Mouse (Mus musculus) heart, embryonic 12.5 days (tissue): ENCODE measurements around the gene Tmem242. TPM values are rescaled to one million over a fixed set of nuclear protein-coding genes. Genes with fewer than 3 reads are reported as not detected.

Experiments used
- ATAC-seq: fragments of 200-750 bp; cut with Nextera tagmentation; 2 replicates; pipeline ENCODE4 v1.8.0; 2017; ENCODE audit warnings: moderate TSS enrichment, moderate library complexity; ENCODE audit not compliant: insufficient number of reproducible peaks, low FRiP score
- H3K27ac ChIP-seq: fragments of 300-500 bp; sonication (generic); 2 replicates; pipeline ENCODE4 v1.5.1; 2016; ENCODE audit warnings: mild to moderate bottlenecking, moderate library complexity; ENCODE audit not compliant: poor library complexity, severe bottlenecking
- H3K27me3 ChIP-seq: fragments of 300-500 bp; sonication (generic); replicated peaks from 2 replicates; pipeline ENCODE4 v1.6.1; 2016; ENCODE audit warnings: mild to moderate bottlenecking, moderate library complexity
- H3K36me3 ChIP-seq: fragments of 300-500 bp; sonication (generic); 2 replicates; pipeline ENCODE4 v1.6.1; 2016; ENCODE audit warnings: mild to moderate bottlenecking, moderate library complexity
- H3K4me1 ChIP-seq: fragments of 300-500 bp; sonication (generic); replicated peaks from 2 replicates; pipeline ENCODE4 v1.6.1; 2016; ENCODE audit warnings: mild to moderate bottlenecking
- H3K4me2 ChIP-seq: fragments of 300-500 bp; sonication (generic); 2 replicates; pipeline ENCODE4 v1.6.1; 2016; ENCODE audit warnings: mild to moderate bottlenecking, moderate library complexity
- H3K4me3 ChIP-seq: fragments of 300-500 bp; sonication (generic); 2 replicates; pipeline ENCODE4 v1.5.1; 2016; ENCODE audit warnings: mild to moderate bottlenecking
- H3K9ac ChIP-seq: fragments of 300-500 bp; sonication (generic); 2 replicates; pipeline ENCODE4 v1.6.1; 2016; ENCODE audit warnings: mild to moderate bottlenecking, moderate library complexity
- H3K9me3 ChIP-seq: fragments of 300-500 bp; sonication (generic); replicated peaks from 2 replicates; pipeline ENCODE4 v1.6.1; 2016; ENCODE audit warnings: mild to moderate bottlenecking, moderate library complexity
- WGBS: fragments of 180-500 bp; shearing (Covaris S2); methylation state at CpG from one replicate; pipeline ENCODE4 v1.1.7; 2016; 5-methylcytosine and 5-hydroxymethylcytosine counted together
- polyA plus RNA-seq: library from polyadenylated mRNA; unstranded; fragments of >200 nt; fragmentation: Nextera tagmentation; extraction: Ambion mirVana; gene quantifications from 2 replicates; pipeline ENCODE4 v1.2.1, GENCODE M21; 2016

The Tmem242 gene
- polyA plus RNA-seq: 108 and 111 TPM in 2 replicates

DNA sequence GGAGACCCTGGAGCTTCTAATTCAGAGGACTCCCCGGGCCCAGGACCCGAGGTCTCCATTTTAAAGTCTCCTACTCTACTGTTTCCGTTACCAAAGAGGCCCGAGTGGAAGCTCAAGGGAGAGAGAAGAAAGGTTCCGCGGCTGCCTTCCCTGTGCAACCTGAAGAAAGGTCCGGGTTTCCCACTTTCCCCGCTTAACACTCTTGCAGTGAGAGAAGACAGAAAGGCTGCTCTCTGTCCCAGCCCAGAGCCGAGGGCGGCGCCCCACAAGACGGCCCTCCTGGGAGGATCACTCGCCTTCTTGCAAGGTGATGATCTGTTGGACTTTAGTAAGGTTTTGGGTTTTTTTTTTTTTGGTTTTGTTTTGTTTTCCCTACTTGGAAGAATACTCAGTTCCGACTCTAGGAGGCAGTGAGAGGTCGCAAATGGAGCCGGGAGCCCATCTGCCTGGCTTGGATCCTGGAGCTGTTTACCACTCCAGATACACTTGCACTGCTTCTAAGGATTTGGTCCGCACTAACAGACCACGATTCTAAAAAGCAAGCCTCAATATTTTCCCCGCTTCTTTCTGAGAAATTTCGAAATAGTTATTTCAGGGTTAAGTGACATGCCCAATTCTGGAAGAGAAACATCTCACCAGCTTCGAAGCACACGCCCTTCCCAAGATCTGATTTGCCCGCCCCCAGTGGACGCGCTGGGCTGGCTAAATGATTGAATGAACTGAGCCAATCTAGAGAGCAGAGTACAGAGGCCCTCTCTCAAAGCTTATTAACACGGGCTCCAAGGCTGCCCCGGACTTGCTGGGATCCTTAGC lies at the start of gene Tmem242:
TSS of gene Tmem242 (minus strand) at position 101 of the 813 bp plus-strand sequence.
- H3K27me3 ChIP-seq: peaks cover 12% of the 10 kb centered on the region; the same call in 1 of the 2 replicates
- WGBS: under 1% methylated on average over 27 of the region's 27 CpGs
- H3K4me2 ChIP-seq: peak within 1 kb of the TSS; percentile 95
- H3K9me3 ChIP-seq: no peaks in the 10 kb centered on the region
- H3K9ac ChIP-seq: peak within 1 kb of the TSS; percentile 89
- H3K36me3 ChIP-seq: no peaks in the 10 kb centered on the region
- peak within 1 kb of the TSS; percentile 83 for H3K4me3 ChIP-seq
- peaks cover 18% of the 10 kb centered on the region for H3K4me1 ChIP-seq
- ATAC-seq: peak; percentile 87
- peak within 1 kb of the TSS; percentile 57; the same call in 1 of the 2 replicates for H3K27ac ChIP-seq

DNA sequence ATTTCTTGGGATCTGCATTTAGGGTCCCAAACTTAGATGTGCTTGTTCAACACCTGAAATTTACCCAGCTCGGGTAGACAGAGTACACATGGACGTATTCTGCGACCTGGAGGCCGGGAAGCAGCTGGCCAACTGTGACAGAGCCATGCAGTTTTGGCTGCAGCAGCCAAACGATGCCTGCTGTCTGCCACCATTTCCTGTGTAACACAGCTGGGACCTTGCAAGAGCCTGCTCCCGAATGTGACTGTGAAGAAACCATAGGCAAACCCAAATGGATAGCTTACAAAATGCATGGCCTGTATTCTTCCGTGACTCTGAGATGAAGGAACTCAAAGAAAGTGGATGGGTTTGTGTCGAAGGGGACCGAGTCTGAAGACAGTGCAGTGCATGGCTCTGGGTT lies 48.1 kb upstream of the Tmem242 start:
- H3K36me3 ChIP-seq: no peaks in the 10 kb centered on the region
- peaks cover 3% of the 10 kb centered on the region; the same call in 1 of the 2 replicates for H3K4me1 ChIP-seq
- no peaks in the 10 kb centered on the region for H3K9me3 ChIP-seq
- ATAC-seq: no peak
- H3K4me2 ChIP-seq: no peak overlapping the region
- no peak overlapping the region for H3K27ac ChIP-seq
- peaks cover 9% of the 10 kb centered on the region for H3K27me3 ChIP-seq
- no peak overlapping the region for H3K4me3 ChIP-seq
- no peak overlapping the region for H3K9ac ChIP-seq
- 62% methylated on average over 9 of the region's 9 CpGs for WGBS

- Histone ChIP-seq H3K4me1 (no peaks in the 10 kb centered on the region), H3K36me3 (no peaks in the 10 kb centered on the region), H3K4me2 (no peak overlapping the region), H3K27ac (no peak overlapping the region), H3K4me3 (no peak overlapping the region), H3K9me3 (no peaks in the 10 kb centered on the region), H3K9ac (no peak overlapping the region), H3K27me3 (peaks cover 17% of the 10 kb centered on the region; the same call in 1 of the 2 replicates)
- 87% methylated on average over 1 of the region's 1 CpGs for WGBS
- peak; percentile 85 for ATAC-seq
Observed at GRCm38 (mm10) chr17:5484663-5485062, 44.6 kb upstream of the Tmem242 start.

- WGBS: 64% methylated on average over 4 of the region's 4 CpGs
- no peak overlapping the region for H3K4me3 ChIP-seq
- no peak overlapping the region for H3K4me2 ChIP-seq
- ATAC-seq: no peak
- H3K36me3 ChIP-seq: no peaks in the 10 kb centered on the region
- H3K9me3 ChIP-seq: no peaks in the 10 kb centered on the region
- H3K27ac ChIP-seq: no peak overlapping the region
- H3K4me1 ChIP-seq: no peaks in the 10 kb centered on the region
- H3K9ac ChIP-seq: no peak overlapping the region
- 0 out of 2 replicates have a peak, but pooled peaks cover 17% of the 10 kb centered on the region for H3K27me3 ChIP-seq
Observed at GRCm38 (mm10) chr17:5483456-5483855, 43.4 kb upstream of the Tmem242 start.

DNA sequence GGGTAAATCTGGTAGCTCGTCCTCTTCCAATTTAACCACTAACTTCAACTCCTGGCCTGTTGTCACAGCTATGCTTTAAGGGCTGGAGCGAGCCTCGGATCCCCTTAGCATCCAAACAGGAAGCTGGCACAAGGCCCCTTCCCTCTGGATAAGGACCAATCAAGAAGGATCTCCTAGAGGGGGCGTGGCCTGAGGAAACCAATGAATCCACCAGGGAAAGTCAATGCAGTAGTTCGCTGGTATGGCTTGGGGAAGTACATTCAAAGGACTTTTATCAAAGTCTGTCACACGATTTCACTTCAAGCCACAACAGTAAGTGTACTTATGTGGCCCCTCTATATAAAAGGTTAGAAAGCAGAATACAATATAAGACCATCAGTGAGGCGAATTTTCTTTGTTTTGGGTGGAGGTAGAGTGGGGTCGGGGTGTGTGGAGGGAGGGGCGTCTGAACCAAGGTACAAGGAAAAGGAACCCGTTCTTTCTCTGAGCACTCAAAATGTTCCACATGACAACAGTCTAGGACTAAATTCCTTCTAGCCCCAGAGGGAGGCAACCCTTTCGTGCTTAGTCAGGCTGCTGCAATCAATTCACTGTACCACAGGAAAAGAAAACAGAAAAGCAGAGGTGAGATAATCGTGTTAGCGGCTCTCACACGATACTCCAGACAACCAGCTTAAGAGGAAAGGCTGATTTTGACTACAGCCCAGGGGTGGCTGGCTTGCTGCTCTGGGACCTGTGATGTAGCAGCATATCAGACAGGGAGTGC lies 36.1 kb upstream of the Tmem242 start:
- no peak overlapping the region for H3K4me3 ChIP-seq
- no peaks in the 10 kb centered on the region for H3K9me3 ChIP-seq
- no peaks in the 10 kb centered on the region for H3K36me3 ChIP-seq
- WGBS: 37% methylated on average over 14 of the region's 14 CpGs
- peaks cover 4% of the 10 kb centered on the region; the same call in 1 of the 2 replicates for H3K4me1 ChIP-seq
- H3K4me2 ChIP-seq: peak overlapping the region; percentile 37
- no peak for ATAC-seq
- H3K9ac ChIP-seq: no peak overlapping the region
- H3K27ac ChIP-seq: no peak overlapping the region
- H3K27me3 ChIP-seq: 0 out of 2 replicates have a peak, but pooled peaks cover 11% of the 10 kb centered on the region

DNA sequence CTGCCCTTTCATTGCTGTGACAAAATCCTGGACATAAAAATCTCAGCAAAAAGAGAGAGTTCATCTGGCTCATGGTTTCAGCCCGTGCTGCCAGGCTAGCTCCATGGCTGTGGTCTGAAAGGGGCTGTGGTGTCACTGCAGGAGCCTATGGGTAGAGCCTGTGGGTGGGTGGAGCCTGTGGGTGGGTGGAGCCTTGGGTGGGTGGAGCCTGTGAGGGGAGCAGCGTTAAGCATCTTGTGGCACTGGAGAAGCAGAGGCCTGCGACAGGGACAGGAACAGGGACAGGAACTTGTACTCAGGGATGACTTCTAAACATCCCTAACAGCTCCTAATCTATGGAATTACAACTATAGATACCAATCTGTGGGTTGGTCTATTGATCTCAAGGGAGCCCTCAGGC lies 32.2 kb upstream of the Tmem242 start:
- peaks cover 4% of the 10 kb centered on the region; the same call in 1 of the 2 replicates for H3K4me1 ChIP-seq
- H3K27me3 ChIP-seq: 0 out of 2 replicates have a peak, but pooled peaks cover 13% of the 10 kb centered on the region
- no peak for ATAC-seq
- 37% methylated on average over 3 of the region's 3 CpGs for WGBS
- H3K4me2 ChIP-seq: no peak overlapping the region
- H3K9me3 ChIP-seq: no peaks in the 10 kb centered on the region
- H3K9ac ChIP-seq: no peak overlapping the region
- H3K4me3 ChIP-seq: no peak overlapping the region
- H3K36me3 ChIP-seq: no peaks in the 10 kb centered on the region
- no peak overlapping the region for H3K27ac ChIP-seq

GRCm38 (mm10) chr17:5467177-5467576 lies 27.1 kb upstream of the Tmem242 start:
- no peak overlapping the region for H3K9ac ChIP-seq
- H3K4me3 ChIP-seq: no peak overlapping the region
- H3K36me3 ChIP-seq: no peaks in the 10 kb centered on the region
- no peaks in the 10 kb centered on the region for H3K4me1 ChIP-seq
- H3K9me3 ChIP-seq: no peaks in the 10 kb centered on the region
- no peak overlapping the region for H3K4me2 ChIP-seq
- WGBS: 45% methylated on average over 4 of the region's 4 CpGs
- 0 out of 2 replicates have a peak, but pooled peaks cover 7% of the 10 kb centered on the region for H3K27me3 ChIP-seq
- no peak overlapping the region for H3K27ac ChIP-seq
- no peak for ATAC-seq

- Histone ChIP-seq H3K9ac (no peak overlapping the region), H3K27ac (no peak overlapping the region), H3K36me3 (no peaks in the 10 kb centered on the region), H3K9me3 (no peaks in the 10 kb centered on the region), H3K27me3 (0 out of 2 replicates have a peak, but pooled peaks cover 7% of the 10 kb centered on the region), H3K4me2 (no peak overlapping the region), H3K4me3 (no peak overlapping the region), H3K4me1 (no peaks in the 10 kb centered on the region)
- WGBS: 78% methylated on average over 8 of the region's 8 CpGs
- no peak for ATAC-seq
Observed at GRCm38 (mm10) chr17:5466736-5467135, 26.7 kb upstream of the Tmem242 start.

DNA sequence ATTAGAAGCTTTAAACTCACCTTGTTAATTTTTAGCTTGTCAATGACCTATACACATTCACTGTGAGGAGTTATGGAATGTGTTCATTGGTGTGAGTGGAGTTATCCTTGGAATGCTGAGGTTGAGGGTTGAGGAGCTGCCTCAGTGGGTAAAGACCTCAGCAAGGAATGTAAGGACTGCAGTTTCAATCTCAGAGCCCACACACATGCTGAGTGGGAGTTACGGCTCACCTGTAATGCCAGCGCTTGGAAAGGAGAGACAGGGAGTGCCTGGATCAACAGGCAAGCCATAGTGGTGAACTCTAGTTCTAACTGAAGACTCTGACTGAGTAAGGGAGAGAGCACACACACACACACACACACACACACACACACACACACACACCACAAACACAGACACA lies 23.9 kb upstream of the Tmem242 start:
- H3K27ac ChIP-seq: no peak overlapping the region
- no peaks in the 10 kb centered on the region for H3K4me1 ChIP-seq
- no peak for ATAC-seq
- no peaks in the 10 kb centered on the region for H3K9me3 ChIP-seq
- 80% methylated on average over 2 of the region's 2 CpGs for WGBS
- no peak overlapping the region for H3K4me3 ChIP-seq
- H3K27me3 ChIP-seq: peaks cover 4% of the 10 kb centered on the region; the same call in 1 of the 2 replicates
- no peak overlapping the region for H3K9ac ChIP-seq
- no peak overlapping the region for H3K4me2 ChIP-seq
- H3K36me3 ChIP-seq: no peaks in the 10 kb centered on the region

DNA sequence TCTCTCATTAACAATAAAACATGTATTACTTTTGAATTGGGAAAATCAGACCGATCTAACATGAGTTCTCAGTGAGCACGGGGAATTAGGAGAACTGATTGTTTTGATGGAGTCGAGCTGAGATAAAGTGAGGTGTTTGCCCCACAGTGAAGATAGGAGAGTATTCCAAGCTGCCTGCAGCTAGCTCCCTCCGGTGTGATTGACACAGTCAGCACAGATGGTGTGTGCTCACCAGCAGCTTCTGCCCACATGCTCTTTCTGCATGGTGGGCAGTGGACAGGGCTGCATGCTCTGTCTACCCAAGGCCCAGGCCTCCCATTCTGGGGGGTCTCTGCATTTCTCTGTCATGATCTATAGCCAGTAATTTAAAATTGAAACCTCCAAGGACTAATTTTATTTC lies 13.6 kb upstream of the Tmem242 start:
- no peak for ATAC-seq
- no peak overlapping the region for H3K4me3 ChIP-seq
- no peaks in the 10 kb centered on the region for H3K9me3 ChIP-seq
- no peak overlapping the region for H3K27ac ChIP-seq
- no peak overlapping the region for H3K4me2 ChIP-seq
- WGBS: 49% methylated on average over 4 of the region's 4 CpGs
- H3K27me3 ChIP-seq: peaks cover 12% of the 10 kb centered on the region; the same call in 1 of the 2 replicates
- H3K9ac ChIP-seq: no peak overlapping the region
- no peaks in the 10 kb centered on the region for H3K36me3 ChIP-seq
- peaks cover 3% of the 10 kb centered on the region for H3K4me1 ChIP-seq

DNA sequence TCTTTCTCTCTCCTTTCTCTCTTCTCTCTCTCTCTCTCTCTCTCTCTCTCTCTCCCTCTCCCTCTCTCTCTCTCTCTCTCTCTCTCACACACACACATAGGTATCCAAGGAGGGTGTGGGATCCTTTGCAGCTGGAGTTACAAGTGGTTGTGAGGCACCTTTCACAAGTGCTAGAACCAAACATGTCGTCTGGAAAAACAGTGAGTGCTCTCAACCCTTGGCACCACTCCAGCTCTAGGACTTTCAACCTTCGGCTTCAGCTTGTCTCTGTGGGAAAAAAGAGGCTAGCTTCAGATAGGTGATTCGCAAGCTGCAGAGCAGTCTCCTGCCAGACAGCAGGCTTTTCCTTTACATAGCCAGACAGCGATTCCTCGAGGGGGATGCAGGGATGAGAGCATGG lies 3.7 kb upstream of the Tmem242 start:
- H3K36me3 ChIP-seq: no peaks in the 10 kb centered on the region
- peaks cover 18% of the 10 kb centered on the region for H3K27me3 ChIP-seq
- H3K4me2 ChIP-seq: no peak overlapping the region
- no peak overlapping the region for H3K4me3 ChIP-seq
- no peak overlapping the region for H3K27ac ChIP-seq
- no peaks in the 10 kb centered on the region for H3K9me3 ChIP-seq
- no peak for ATAC-seq
- H3K4me1 ChIP-seq: peaks cover 17% of the 10 kb centered on the region
- no peak overlapping the region for H3K9ac ChIP-seq
- 31% methylated on average over 5 of the region's 5 CpGs for WGBS
